Mouse (Mus musculus) cortical plate, adult 2 months (tissue): Measurements from ENCODE around the gene Wdr46.

Experiments
- CTCF ChIP-seq: fragments of 200-500 bp; IDR thresholded peaks from 2 replicates; pipeline ENCODE4 v1.5.1; 2011; ENCODE audit warnings: mild to moderate bottlenecking, control low read depth, low read length; ENCODE audit not compliant: insufficient read depth; ENCODE audit errors: extremely low read depth
- POLR2A ChIP-seq: fragments of 200-500 bp; IDR thresholded peaks from 2 replicates; pipeline ENCODE4 v1.6.1; 2011; ENCODE audit warnings: mild to moderate bottlenecking, low read length, control low read depth; ENCODE audit not compliant: insufficient read depth; ENCODE audit errors: extremely low read depth

DNA sequence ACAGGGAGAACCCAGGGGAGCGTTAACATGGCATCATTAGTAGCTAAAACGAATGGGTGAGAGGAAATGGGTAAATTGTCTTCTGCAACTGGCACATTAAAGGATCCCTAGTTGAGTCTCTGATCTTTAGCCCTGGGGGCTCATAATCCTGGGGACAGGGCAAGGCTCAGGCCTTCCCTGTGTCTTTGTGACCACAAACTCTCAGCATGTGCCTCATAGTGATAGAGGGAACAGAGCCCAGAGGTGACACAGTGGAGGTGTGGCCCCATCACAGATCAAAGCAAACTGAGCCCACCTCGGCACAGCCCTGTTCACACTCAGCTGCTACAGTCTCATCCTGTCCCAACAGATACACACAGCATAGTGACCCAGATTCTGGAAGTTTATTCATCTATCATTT lies 55.2 kb downstream of the Wdr46 start:
- no peak for TF ChIP-seq POLR2A
- no peak for TF ChIP-seq CTCF
